Mouse (Mus musculus): ENCODE measurements at regions not wholly inside any gene's neighbourhood (a gene's known extent, or its start where the extent isn't known, plus 50 kb on each side); places are given as distances from the start of the nearest gene placed in this dataset.

- no peak for ATAC-seq
- no peak overlapping the region for H3K4me3 ChIP-seq (ENCODE audit: low read depth, low read length)
- 26% methylated on average over 8 of the region's 8 CpGs for WGBS
- H3K27me3 ChIP-seq (ENCODE audit: insufficient read depth, low read length), result no peaks in the 10 kb centered on the region
- no peaks in the 10 kb centered on the region for H3K9me3 ChIP-seq (ENCODE audit: low read length)
- H3K4me2 ChIP-seq (ENCODE audit: low read depth), result no peak overlapping the region
- no peaks in the 10 kb centered on the region for H3K36me3 ChIP-seq (ENCODE audit: insufficient read depth)
- TF ChIP-seq CTCF (IDR thresholded peaks at IDR 0.05; ENCODE audit: low read depth), result no peak
- DNase-seq, result no peak
- no peaks in the 10 kb centered on the region for H3K4me1 ChIP-seq (ENCODE audit: insufficient read depth)
- H3K9ac ChIP-seq, result no peak overlapping the region
- no peak overlapping the region for H3K27ac ChIP-seq (ENCODE audit: low read depth, low read length)
These were observed 67.6 kb upstream of the Ptpn1 start for GRCm38 (mm10) chr2:167864228-167864627.

- 71% methylated on average over 6 of the region's 6 CpGs for WGBS
- ATAC-seq (no peak), DNase-seq (no peak)
- no peaks in the 10 kb centered on the region for H3K4me1 ChIP-seq (ENCODE audit: insufficient read depth)
- no peaks in the 10 kb centered on the region for H3K27me3 ChIP-seq (ENCODE audit: insufficient read depth, low read length)
- H3K36me3 ChIP-seq (ENCODE audit: insufficient read depth), result no peaks in the 10 kb centered on the region
- H3K4me2 ChIP-seq (ENCODE audit: low read depth), result no peak overlapping the region
- no peak overlapping the region for H3K27ac ChIP-seq (ENCODE audit: low read depth, low read length)
- H3K4me3 ChIP-seq (ENCODE audit: low read depth, low read length), result no peak overlapping the region
- TF ChIP-seq CTCF (IDR thresholded peaks at IDR 0.05; ENCODE audit: low read depth), result no peak
- H3K9ac ChIP-seq, result no peak overlapping the region
- no peaks in the 10 kb centered on the region for H3K9me3 ChIP-seq (ENCODE audit: low read length)
These were observed 68.2 kb upstream of the Ptpn1 start for GRCm38 (mm10) chr2:167863616-167864015.

- no peaks in the 10 kb centered on the region for H3K36me3 ChIP-seq (ENCODE audit: insufficient read depth)
- WGBS, result 95% methylated on average over 2 of the region's 2 CpGs
- no peak overlapping the region for H3K4me2 ChIP-seq (ENCODE audit: low read depth)
- no peak overlapping the region for H3K4me3 ChIP-seq (ENCODE audit: low read depth, low read length)
- no peak overlapping the region for H3K9ac ChIP-seq
- no peaks in the 10 kb centered on the region for H3K4me1 ChIP-seq (ENCODE audit: insufficient read depth)
- no peak overlapping the region for H3K27ac ChIP-seq (ENCODE audit: low read depth, low read length)
- DNase-seq (no peak), ATAC-seq (no peak)
- H3K9me3 ChIP-seq (ENCODE audit: low read length), result no peaks in the 10 kb centered on the region
- no peaks in the 10 kb centered on the region for H3K27me3 ChIP-seq (ENCODE audit: insufficient read depth, low read length)
- no peak for TF ChIP-seq CTCF (IDR thresholded peaks at IDR 0.05; ENCODE audit: low read depth)
These were observed 70.7 kb upstream of the Ptpn1 start for GRCm38 (mm10) chr2:167861178-167861520.

- WGBS, result 31% methylated on average over 10 of the region's 10 CpGs
- Histone ChIP-seq H3K4me2 (ENCODE audit: low read depth) (no peak overlapping the region), H3K9me3 (ENCODE audit: low read length) (no peaks in the 10 kb centered on the region), H3K9ac (no peak overlapping the region), H3K4me3 (ENCODE audit: low read depth, low read length) (no peak overlapping the region), H3K4me1 (ENCODE audit: insufficient read depth) (no peaks in the 10 kb centered on the region), H3K27ac (ENCODE audit: low read depth, low read length) (no peak overlapping the region), H3K36me3 (ENCODE audit: insufficient read depth) (no peaks in the 10 kb centered on the region), H3K27me3 (ENCODE audit: insufficient read depth, low read length) (no peaks in the 10 kb centered on the region)
- peak; percentile 15; the same call in 1 of the 2 replicates for TF ChIP-seq CTCF (IDR thresholded peaks at IDR 0.05; ENCODE audit: low read depth)
- ATAC-seq, result peak; percentile 23; the same call in 1 of the 2 replicates
- no peak for DNase-seq
These were observed 71.2 kb upstream of the Ptpn1 start for GRCm38 (mm10) chr2:167860457-167861177.

- no peak for ATAC-seq
- Histone ChIP-seq H3K4me2 (ENCODE audit: low read depth) (no peak overlapping the region), H3K9ac (no peak overlapping the region), H3K4me1 (ENCODE audit: insufficient read depth) (no peaks in the 10 kb centered on the region), H3K27ac (ENCODE audit: low read depth, low read length) (no peak overlapping the region), H3K36me3 (ENCODE audit: insufficient read depth) (no peaks in the 10 kb centered on the region), H3K9me3 (ENCODE audit: low read length) (no peaks in the 10 kb centered on the region), H3K4me3 (ENCODE audit: low read depth, low read length) (no peak overlapping the region), H3K27me3 (ENCODE audit: insufficient read depth, low read length) (no peaks in the 10 kb centered on the region)
- 58% methylated on average over 10 of the region's 10 CpGs for WGBS
- DNase-seq, result no peak
- TF ChIP-seq CTCF (IDR thresholded peaks at IDR 0.05; ENCODE audit: low read depth), result no peak
These were observed 72.3 kb upstream of the Ptpn1 start for GRCm38 (mm10) chr2:167859575-167859974.

- Histone ChIP-seq H3K4me2 (ENCODE audit: low read depth) (no peak overlapping the region), H3K36me3 (ENCODE audit: insufficient read depth) (no peaks in the 10 kb centered on the region), H3K27ac (ENCODE audit: low read depth, low read length) (no peak overlapping the region), H3K27me3 (ENCODE audit: insufficient read depth, low read length) (no peaks in the 10 kb centered on the region), H3K4me1 (ENCODE audit: insufficient read depth) (no peaks in the 10 kb centered on the region), H3K4me3 (ENCODE audit: low read depth, low read length) (no peak overlapping the region), H3K9me3 (ENCODE audit: low read length) (no peaks in the 10 kb centered on the region), H3K9ac (no peak overlapping the region)
- ATAC-seq, result no peak
- TF ChIP-seq CTCF (IDR thresholded peaks at IDR 0.05; ENCODE audit: low read depth), result no peak
- WGBS, result 72% methylated on average over 10 of the region's 10 CpGs
- DNase-seq, result no peak
These were observed 73.5 kb upstream of the Ptpn1 start for GRCm38 (mm10) chr2:167858346-167858745.

GRCm38 (mm10) chr2:167857911-167858310, 73.9 kb upstream of the Ptpn1 start:
- Histone ChIP-seq H3K4me2 (ENCODE audit: low read depth) (no peak overlapping the region), H3K9me3 (ENCODE audit: low read length) (no peaks in the 10 kb centered on the region), H3K27me3 (ENCODE audit: insufficient read depth, low read length) (no peaks in the 10 kb centered on the region), H3K4me3 (ENCODE audit: low read depth, low read length) (no peak overlapping the region), H3K4me1 (ENCODE audit: insufficient read depth) (no peaks in the 10 kb centered on the region), H3K27ac (ENCODE audit: low read depth, low read length) (no peak overlapping the region), H3K9ac (no peak overlapping the region), H3K36me3 (ENCODE audit: insufficient read depth) (no peaks in the 10 kb centered on the region)
- WGBS, result 85% methylated on average over 8 of the region's 8 CpGs
- DNase-seq (no peak), ATAC-seq (no peak)
- no peak for TF ChIP-seq CTCF (IDR thresholded peaks at IDR 0.05; ENCODE audit: low read depth)
